Mouse (Mus musculus) layer of hippocampus, postnatal 36 days (tissue): ENCODE data around the gene Klrg2. TPM values are rescaled to one million over a fixed set of nuclear protein-coding genes. Genes with fewer than 3 reads are reported as not detected.

Experiments used
- DNase-seq, 2 experiments: peaks; one replicate each; pipeline ENCODE4 v3.0.0; 2022
- total RNA-seq, 2 experiments: library from RNA; stranded (reverse); gene quantifications; 2 replicates each; pipeline ENCODE4 v1.2.3; 2021

The Klrg2 gene
- total RNA-seq, 2 experiments from 2014 or later: 0.92 to 2.4 TPM

GRCm38 (mm10) chr6:38627486-38627885 lies 9.6 kb downstream of the Klrg2 start:
- DNase-seq: no peak

- no peak for DNase-seq
Measured at GRCm38 (mm10) chr6:38627081-38627480, 10.0 kb downstream of the Klrg2 start.

GRCm38 (mm10) chr6:38626086-38626485 lies 11.0 kb downstream of the Klrg2 start:
- no peak for DNase-seq

DNA sequence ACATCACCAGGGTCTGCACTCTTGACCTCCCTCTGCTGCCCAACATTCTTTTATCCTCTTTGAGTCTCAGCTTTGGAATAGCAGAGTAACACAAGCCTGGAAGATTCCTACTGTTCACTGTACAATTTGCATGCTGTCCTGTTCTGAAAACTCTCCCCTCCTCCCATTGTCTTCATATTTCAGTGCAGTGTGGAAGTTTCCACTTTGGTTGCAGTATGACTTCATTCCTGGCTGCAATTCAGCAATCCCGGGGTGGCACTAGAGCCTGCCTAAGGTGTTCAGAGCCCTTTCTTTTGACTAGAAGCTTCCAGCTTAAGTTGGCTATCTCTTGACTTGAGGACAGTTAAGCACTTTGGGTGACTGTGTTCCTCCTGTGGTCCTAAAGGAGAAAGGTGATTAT lies 12.6 kb downstream of the Klrg2 start:
- no peak for DNase-seq

GRCm38 (mm10) chr6:38623457-38623856 lies 13.6 kb downstream of the Klrg2 start:
- no peak for DNase-seq

DNA sequence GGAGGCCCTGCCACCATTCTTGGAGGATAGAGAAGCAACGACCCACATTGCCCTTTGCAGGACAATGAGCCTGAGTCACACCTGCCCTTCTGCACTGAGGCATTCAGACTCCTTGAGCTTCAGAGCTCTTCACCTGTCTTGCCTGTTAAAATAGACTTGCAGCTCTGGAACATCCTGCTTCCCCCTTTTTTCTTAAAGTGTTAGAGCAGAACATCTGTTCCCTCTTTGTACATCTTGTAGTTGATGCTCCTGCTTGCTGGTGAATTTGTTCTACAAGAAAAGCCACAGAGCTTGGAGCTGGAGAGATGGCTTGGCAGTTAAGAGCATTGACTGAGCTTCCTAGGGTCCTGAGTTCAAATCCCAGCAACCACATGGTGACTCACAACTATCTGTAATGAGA lies 14.6 kb downstream of the Klrg2 start:
- DNase-seq: no peak

DNA sequence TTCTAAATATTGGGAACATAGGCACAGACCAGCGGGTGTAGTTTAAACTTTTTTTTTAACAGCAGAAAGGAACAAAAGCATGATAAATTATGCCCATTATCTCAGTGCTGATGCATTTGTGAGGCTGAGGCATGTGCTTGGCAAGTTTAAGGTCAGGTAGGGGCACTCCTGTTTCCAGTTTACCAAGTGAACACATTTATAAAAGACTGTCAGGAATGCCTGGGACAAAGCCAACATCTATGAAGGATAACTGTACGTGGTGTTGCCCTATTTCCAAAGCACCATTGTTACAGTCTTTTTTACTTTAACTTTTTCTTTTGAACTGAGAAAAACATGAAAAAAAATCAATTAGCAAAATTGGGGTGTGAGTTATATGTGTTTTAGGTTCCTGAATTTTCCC lies 27.1 kb downstream of the Klrg2 start:
- DNase-seq: no peak

GRCm38 (mm10) chr6:38597481-38597880 lies 39.6 kb downstream of the Klrg2 start:
- no peak for DNase-seq

DNA sequence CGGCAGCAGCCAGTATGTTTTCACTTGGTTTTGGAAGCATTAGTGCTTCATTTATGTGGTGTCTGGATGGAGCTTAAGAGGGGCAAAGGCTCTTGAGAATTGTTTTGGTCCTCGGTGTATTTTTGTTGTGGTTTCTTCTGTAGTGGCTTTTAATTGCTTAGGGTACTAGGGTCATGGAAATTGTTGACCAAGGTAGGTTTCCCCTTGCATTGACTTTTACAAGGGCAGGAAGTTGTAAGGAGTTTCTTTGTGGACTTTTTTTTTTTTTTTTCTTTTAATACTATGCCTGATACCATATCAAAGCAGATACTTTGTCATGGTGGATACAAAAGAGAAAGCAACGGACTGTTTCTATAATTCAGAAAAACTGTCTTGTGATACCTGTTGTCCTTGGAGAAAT lies 55.3 kb downstream of the Klrg2 start:
- DNase-seq: no peak

- no peak for DNase-seq
Measured at GRCm38 (mm10) chr6:38580112-38580857, 56.8 kb downstream of the Klrg2 start.

- no peak for DNase-seq
Measured at GRCm38 (mm10) chr6:38576096-38576495, 60.9 kb downstream of the Klrg2 start.

Other genes with a start within 250 kb of the Klrg2 start
- 10 to 100 TPM; 47.2 to 52.4 TPM for gene Ubn2, start 203.3 kb downstream of the Klrg2 start, total RNA-seq
- gene Fmc1, start 103.7 kb downstream of the Klrg2 start, total RNA-seq: 10 to 100 TPM; 51.5 to 59.2 TPM
- 100 to 1,000 TPM; 177 to 202 TPM for gene Luc7l2, start 85.9 kb downstream of the Klrg2 start, total RNA-seq
- gene Clec2l, start 25.8 kb upstream of the Klrg2 start, total RNA-seq: 10 to 100 TPM; 68.7 to 69.0 TPM
- 1 to 10 TPM; 2.1 to 2.3 TPM for gene Tbxas1, start 238.2 kb upstream of the Klrg2 start, total RNA-seq
- gene Hipk2, start 238.9 kb upstream of the Klrg2 start, total RNA-seq: 10 to 100 TPM; 52.7 to 64.1 TPM